Mouse (Mus musculus): ENCODE measurements around the gene Setx. TPM values are rescaled to one million over a fixed set of nuclear protein-coding genes. Genes with fewer than 3 reads are reported as not detected.

Gene Setx
- polyA plus RNA-seq, 1 experiment from 2014 or later = 10.0 TPM

Other genes with a start within 250 kb of the Setx start
- not detected in 2 replicates for gene Barhl1, start 207.5 kb upstream of the Setx start, polyA plus RNA-seq (2016; fragmentation: Nextera tagmentation; extraction: Ambion mirVana)
- 0.13 and 0.51 TPM in 2 replicates for gene Cfap77, start 69.1 kb upstream of the Setx start, polyA plus RNA-seq (2016; fragmentation: Nextera tagmentation; extraction: Ambion mirVana)
- 7.5 and 9.5 TPM in 2 replicates for gene Ttf1, start 63.9 kb upstream of the Setx start, polyA plus RNA-seq (2016; fragmentation: Nextera tagmentation; extraction: Ambion mirVana)
- 0.20 and 0.87 TPM in 2 replicates for gene Ntng2, start 128.8 kb downstream of the Setx start, polyA plus RNA-seq (2016; fragmentation: Nextera tagmentation; extraction: Ambion mirVana)
- gene Med27, start 222.6 kb downstream of the Setx start, polyA plus RNA-seq (2016; fragmentation: Nextera tagmentation; extraction: Ambion mirVana) = 40.0 and 53.8 TPM in 2 replicates

All from heart, embryonic 10.5 days (tissue).